Mouse (Mus musculus) kidney, adult 2 months (tissue): Measurements from ENCODE around the gene Adk.

ENCODE experiments used
- CTCF ChIP-seq: fragments of 200-500 bp; conservative IDR thresholded peaks from 2 replicates; pipeline ENCODE4 v1.5.1; 2011; ENCODE audit warnings: low read depth, mild to moderate bottlenecking, control low read depth, low read length, moderate library complexity, mixed read lengths; ENCODE audit not compliant: insufficient read depth, insufficient read length
- POLR2A ChIP-seq: fragments of 200-500 bp; IDR thresholded peaks from one replicate; pipeline ENCODE4 v1.6.1; 2011; ENCODE audit warnings: low read depth, low read length, control low read depth

GRCm38 (mm10) chr14:21062766-21063513, 10.6 kb downstream of the Adk start:
- TF ChIP-seq CTCF (no peak), POLR2A (no peak)
